Mouse (Mus musculus): ENCODE measurements around the gene Rnft2. TPM values are rescaled to one million over a fixed set of nuclear protein-coding genes. Genes with fewer than 3 reads are reported as not detected.
A peak's percentile ranks its signal among the peaks of the same experiment; 100 is the strongest.

The Rnft2 gene
- polyA plus RNA-seq, 1 experiment = 8.0 TPM

DNA sequence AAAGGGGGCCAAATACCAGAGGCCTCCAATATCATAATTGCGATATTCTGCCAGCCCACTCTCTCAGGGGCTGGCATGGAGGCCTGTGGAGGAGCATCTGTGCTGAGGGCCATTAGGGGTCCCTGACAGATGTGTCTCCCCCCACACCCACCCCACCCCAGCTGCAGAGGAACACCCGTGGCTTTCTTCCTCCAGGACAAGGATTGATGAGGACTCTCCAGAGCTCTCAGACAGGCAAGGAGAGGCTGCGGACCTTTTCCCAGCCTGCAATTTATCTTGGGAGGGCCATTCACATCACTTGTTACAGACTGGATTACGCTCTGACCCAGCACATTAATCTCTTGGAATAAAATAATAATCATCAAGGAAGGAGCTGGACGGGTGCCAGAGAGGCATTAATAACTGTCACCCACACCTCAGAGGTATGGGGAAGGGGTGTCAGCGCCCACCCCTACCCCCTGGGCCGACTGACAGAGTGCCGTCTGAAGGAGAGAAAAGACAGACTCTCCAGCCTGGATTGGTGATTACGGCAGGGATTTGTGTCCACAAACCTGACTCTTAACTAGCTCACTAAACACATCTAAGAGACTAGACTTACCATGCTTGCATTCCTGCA, 21.7 kb downstream of the Rnft2 start:
- H3K36me3 ChIP-seq (ENCODE audit: control insufficient read depth, insufficient read depth, low read length) = no peaks in the 10 kb centered on the region
- H3K27me3 ChIP-seq (ENCODE audit: control insufficient read depth, insufficient read depth, low read length) = no peaks in the 10 kb centered on the region
- H3K27ac ChIP-seq (ENCODE audit: control insufficient read depth, insufficient read depth, low read depth, low read length) = no peak overlapping the region
- H3K4me1 ChIP-seq (ENCODE audit: control insufficient read depth, insufficient read depth, low read length) = no peaks in the 10 kb centered on the region
- TF ChIP-seq POLR2A (IDR thresholded peaks at IDR 0.05; ENCODE audit: control insufficient read depth, low read depth, low read length) = no peak
- TF ChIP-seq CTCF (IDR thresholded peaks at IDR 0.05; ENCODE audit: control insufficient read depth, insufficient read depth, insufficient replicate concordance, low read depth, low read length) = no peak
- no peak overlapping the region for H3K4me3 ChIP-seq (ENCODE audit: control insufficient read depth, low read depth, low read length)

DNA sequence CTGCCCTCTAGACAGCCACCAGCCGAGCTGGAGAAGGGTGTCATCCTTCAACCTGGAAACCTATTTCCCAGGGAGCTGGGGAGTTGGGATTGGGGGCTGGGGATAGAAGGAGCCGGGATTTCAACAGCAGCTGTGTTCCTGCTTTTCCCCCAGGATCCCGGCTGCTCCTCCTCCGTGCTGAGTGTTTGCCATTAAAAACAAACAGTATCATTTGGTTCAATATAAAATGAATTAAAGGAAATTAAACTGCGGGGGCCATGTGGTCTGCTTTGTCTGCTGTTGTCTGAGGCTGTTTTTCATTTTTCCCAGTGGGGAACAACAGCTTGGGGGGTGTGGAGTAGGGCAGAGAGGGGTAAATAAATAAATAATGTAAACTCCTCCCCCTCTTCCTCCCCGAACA, 27.5 kb downstream of the Rnft2 start:
- H3K4me1 ChIP-seq (ENCODE audit: control insufficient read depth, insufficient read depth, low read length) = peaks cover 9% of the 10 kb centered on the region
- H3K36me3 ChIP-seq (ENCODE audit: control insufficient read depth, insufficient read depth, low read length) = no peaks in the 10 kb centered on the region
- no peak overlapping the region for H3K27ac ChIP-seq (ENCODE audit: control insufficient read depth, insufficient read depth, low read depth, low read length)
- no peaks in the 10 kb centered on the region for H3K27me3 ChIP-seq (ENCODE audit: control insufficient read depth, insufficient read depth, low read length)
- H3K4me3 ChIP-seq (ENCODE audit: control insufficient read depth, low read depth, low read length) = no peak overlapping the region
- no peak for TF ChIP-seq CTCF (IDR thresholded peaks at IDR 0.05; ENCODE audit: control insufficient read depth, insufficient read depth, insufficient replicate concordance, low read depth, low read length)
- TF ChIP-seq POLR2A (IDR thresholded peaks at IDR 0.05; ENCODE audit: control insufficient read depth, low read depth, low read length) = no peak

DNA sequence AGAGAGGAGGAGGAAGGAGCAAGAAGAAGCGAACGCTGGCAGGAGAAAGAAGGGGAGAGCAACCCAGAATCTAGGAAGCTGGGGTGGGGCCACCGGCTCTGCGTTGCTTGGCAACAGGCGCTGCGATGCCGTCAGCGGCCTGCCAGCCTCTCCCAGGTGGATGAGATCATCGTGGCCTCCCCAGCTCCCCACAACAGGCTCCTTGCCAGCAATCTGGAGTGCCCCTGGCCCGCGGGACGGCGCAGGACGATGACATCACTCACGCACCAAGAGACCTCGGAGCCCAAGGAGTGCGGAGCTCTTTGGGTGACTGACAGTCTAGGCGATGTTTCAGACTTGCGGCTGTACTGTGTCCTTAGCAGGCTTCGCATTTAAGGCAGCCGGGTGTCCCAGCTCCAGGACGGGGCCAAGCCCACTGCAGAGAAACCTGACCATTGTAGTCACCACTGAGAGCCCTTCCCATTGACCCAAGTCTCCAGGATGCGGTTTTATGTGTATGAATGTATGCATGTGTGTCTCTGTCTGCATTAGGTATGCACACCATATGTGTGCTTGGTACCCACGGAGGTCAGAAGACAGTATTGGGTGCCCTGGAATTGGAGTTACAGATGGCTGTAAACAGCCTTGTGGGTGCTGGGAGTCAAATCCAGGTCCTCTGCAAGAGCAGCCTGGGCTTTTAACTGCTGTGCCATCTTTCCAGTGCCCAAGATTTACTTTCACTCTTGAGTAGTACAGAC, 30.3 kb downstream of the Rnft2 start:
- Histone ChIP-seq H3K4me1 (ENCODE audit: control insufficient read depth, insufficient read depth, low read length) (peaks cover 9% of the 10 kb centered on the region), H3K4me3 (ENCODE audit: control insufficient read depth, low read depth, low read length) (peak overlapping the region; percentile 31), H3K27me3 (ENCODE audit: control insufficient read depth, insufficient read depth, low read length) (no peaks in the 10 kb centered on the region), H3K36me3 (ENCODE audit: control insufficient read depth, insufficient read depth, low read length) (no peaks in the 10 kb centered on the region), H3K27ac (ENCODE audit: control insufficient read depth, insufficient read depth, low read depth, low read length) (no peak overlapping the region)
- TF ChIP-seq CTCF (IDR thresholded peaks at IDR 0.05; ENCODE audit: control insufficient read depth, insufficient read depth, insufficient replicate concordance, low read depth, low read length) = no peak
- TF ChIP-seq POLR2A (IDR thresholded peaks at IDR 0.05; ENCODE audit: control insufficient read depth, low read depth, low read length) = no peak

DNA sequence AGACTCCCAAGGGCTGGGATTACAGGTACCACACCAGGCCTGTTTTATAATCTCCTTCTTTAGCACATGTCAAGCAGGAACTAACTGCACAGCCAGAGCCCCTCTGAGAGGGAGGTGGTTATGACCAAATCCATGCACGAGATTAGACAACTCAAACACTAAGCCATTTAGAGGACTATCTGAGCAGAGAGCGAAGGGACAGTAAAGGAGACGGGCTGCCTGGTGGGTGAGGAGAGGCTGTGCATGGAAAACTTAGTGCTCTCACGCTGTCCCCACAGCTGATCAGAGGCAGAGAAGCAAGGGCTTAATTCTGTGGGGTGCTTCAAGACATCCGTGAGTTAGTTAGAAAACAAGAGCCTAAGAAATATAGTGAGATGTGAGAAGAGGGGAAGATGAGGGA, 30.9 kb downstream of the Rnft2 start:
- H3K27me3 ChIP-seq (ENCODE audit: control insufficient read depth, insufficient read depth, low read length) = no peaks in the 10 kb centered on the region
- no peaks in the 10 kb centered on the region for H3K36me3 ChIP-seq (ENCODE audit: control insufficient read depth, insufficient read depth, low read length)
- TF ChIP-seq CTCF (IDR thresholded peaks at IDR 0.05; ENCODE audit: control insufficient read depth, insufficient read depth, insufficient replicate concordance, low read depth, low read length) (no peak), POLR2A (IDR thresholded peaks at IDR 0.05; ENCODE audit: control insufficient read depth, low read depth, low read length) (no peak)
- no peak overlapping the region for H3K27ac ChIP-seq (ENCODE audit: control insufficient read depth, insufficient read depth, low read depth, low read length)
- H3K4me3 ChIP-seq (ENCODE audit: control insufficient read depth, low read depth, low read length) = no peak overlapping the region
- H3K4me1 ChIP-seq (ENCODE audit: control insufficient read depth, insufficient read depth, low read length) = peaks cover 11% of the 10 kb centered on the region

DNA sequence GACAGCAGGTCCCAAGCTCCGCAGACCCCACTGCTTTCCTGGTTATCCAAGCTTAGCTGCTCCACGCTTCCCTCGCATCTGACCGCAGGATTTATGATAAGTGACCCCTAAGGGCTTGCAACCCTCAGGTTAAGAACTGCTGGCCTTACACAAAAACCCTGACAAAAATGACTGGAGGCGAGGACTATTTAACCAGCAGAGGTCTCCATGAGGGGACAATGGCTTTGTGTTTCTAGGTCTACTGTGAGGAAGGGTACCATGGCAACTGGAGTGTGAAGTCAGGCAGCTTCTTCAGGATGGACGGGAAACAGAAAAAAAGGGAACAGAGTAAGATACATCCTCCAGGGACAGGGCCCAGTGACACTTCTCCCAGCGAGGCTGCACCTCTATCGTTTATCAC, 39.1 kb downstream of the Rnft2 start:
- TF ChIP-seq POLR2A (IDR thresholded peaks at IDR 0.05; ENCODE audit: control insufficient read depth, low read depth, low read length) = no peak
- TF ChIP-seq CTCF (IDR thresholded peaks at IDR 0.05; ENCODE audit: control insufficient read depth, insufficient read depth, insufficient replicate concordance, low read depth, low read length) = no peak

DNA sequence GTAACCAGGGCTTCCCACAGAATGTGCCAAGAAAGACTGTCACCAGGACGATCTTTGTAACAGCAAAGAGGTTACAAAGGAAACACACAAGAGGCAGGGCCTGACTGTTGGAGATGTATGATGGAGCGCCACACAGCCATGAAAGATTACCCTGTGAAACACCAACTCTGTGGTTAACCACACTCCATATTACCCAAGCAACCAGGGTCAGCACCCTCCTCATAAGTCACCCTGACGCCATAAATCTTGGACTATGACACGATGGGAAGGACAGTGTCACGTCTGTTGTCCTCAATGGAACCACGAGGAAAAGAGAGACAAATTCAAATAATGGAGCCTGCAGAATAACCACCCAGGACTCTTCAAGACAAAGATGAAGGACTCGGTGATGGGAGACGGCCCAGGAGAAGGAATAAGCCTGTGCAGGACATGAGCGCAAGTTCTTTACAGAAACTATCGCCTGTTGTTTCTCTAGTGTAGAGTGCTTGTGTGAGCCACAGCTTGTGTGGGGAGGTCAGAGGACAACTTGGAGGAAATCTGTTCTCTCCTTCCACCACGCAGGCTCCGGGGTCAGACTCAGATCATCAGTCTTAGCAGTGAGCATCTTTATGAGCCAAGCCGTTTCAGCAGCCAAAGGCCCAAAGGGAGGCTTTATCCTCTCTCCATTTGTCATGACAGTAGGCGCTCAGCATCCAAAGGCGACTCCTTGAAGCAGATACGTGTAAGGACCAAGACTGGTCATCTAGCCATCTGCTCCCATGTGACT, 40.1 kb downstream of the Rnft2 start:
- Histone ChIP-seq H3K4me3 (ENCODE audit: control insufficient read depth, low read depth, low read length) (no peak overlapping the region), H3K27ac (ENCODE audit: control insufficient read depth, insufficient read depth, low read depth, low read length) (no peak overlapping the region), H3K27me3 (ENCODE audit: control insufficient read depth, insufficient read depth, low read length) (no peaks in the 10 kb centered on the region), H3K4me1 (ENCODE audit: control insufficient read depth, insufficient read depth, low read length) (0 out of 2 replicates have a peak, but pooled peaks cover 2% of the 10 kb centered on the region), H3K36me3 (ENCODE audit: control insufficient read depth, insufficient read depth, low read length) (no peaks in the 10 kb centered on the region)
- TF ChIP-seq CTCF (IDR thresholded peaks at IDR 0.05; ENCODE audit: control insufficient read depth, insufficient read depth, insufficient replicate concordance, low read depth, low read length) (no peak), POLR2A (IDR thresholded peaks at IDR 0.05; ENCODE audit: control insufficient read depth, low read depth, low read length) (no peak)

More for the DNA sequence above, 39.1 kb downstream of the Rnft2 start:
- H3K4me1 ChIP-seq (ENCODE audit: control insufficient read depth, insufficient read depth, low read length) = 0 out of 2 replicates have a peak, but pooled peaks cover 2% of the 10 kb centered on the region
- H3K4me3 ChIP-seq (ENCODE audit: control insufficient read depth, low read depth, low read length) = no peak overlapping the region
- no peaks in the 10 kb centered on the region for H3K27me3 ChIP-seq (ENCODE audit: control insufficient read depth, insufficient read depth, low read length)
- no peaks in the 10 kb centered on the region for H3K36me3 ChIP-seq (ENCODE audit: control insufficient read depth, insufficient read depth, low read length)
- H3K27ac ChIP-seq (ENCODE audit: control insufficient read depth, insufficient read depth, low read depth, low read length) = no peak overlapping the region

DNA sequence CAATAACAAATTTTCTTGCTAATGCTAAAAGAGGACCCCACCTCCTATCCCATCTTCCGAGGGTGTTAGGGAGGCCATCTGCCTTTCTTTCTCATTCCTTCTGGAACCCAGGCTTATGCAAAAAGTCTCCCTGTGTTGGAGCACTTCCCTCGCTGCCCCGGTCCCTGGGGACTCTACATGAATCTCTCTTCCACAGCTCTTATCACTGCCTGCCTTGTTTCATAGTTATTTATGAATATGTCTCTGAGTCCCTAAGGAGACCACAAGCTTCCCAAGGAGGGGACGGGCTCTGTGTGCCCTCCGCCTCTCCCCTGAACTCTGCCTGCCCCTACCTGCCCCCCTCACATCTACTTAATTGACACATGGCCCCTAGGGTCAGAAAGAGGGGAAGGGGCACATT, 45.2 kb downstream of the Rnft2 start:
- no peak overlapping the region for H3K27ac ChIP-seq (ENCODE audit: control insufficient read depth, insufficient read depth, low read depth, low read length)
- H3K27me3 ChIP-seq (ENCODE audit: control insufficient read depth, insufficient read depth, low read length) = no peaks in the 10 kb centered on the region
- H3K4me3 ChIP-seq (ENCODE audit: control insufficient read depth, low read depth, low read length) = no peak overlapping the region
- TF ChIP-seq POLR2A (IDR thresholded peaks at IDR 0.05; ENCODE audit: control insufficient read depth, low read depth, low read length) = no peak
- no peaks in the 10 kb centered on the region for H3K4me1 ChIP-seq (ENCODE audit: control insufficient read depth, insufficient read depth, low read length)
- no peaks in the 10 kb centered on the region for H3K36me3 ChIP-seq (ENCODE audit: control insufficient read depth, insufficient read depth, low read length)
